Mouse (Mus musculus): ENCODE data around the gene Bri3. TPM values are rescaled to one million over a fixed set of nuclear protein-coding genes. Genes with fewer than 3 reads are reported as not detected.
A peak's percentile ranks its signal among the peaks of the same experiment; 100 is the strongest.

Bri3 gene
- polyA plus RNA-seq, 1 experiment: 242 TPM

- Histone ChIP-seq H3K27ac (ENCODE audit: insufficient read depth, low read depth, low read length) (no peak overlapping the region), H3K27me3 (replicated peaks; ENCODE audit: control insufficient read depth, insufficient read depth, low read length) (no peaks in the 10 kb centered on the region), H3K36me3 (ENCODE audit: control insufficient read depth, insufficient read depth, low read length) (no peaks in the 10 kb centered on the region), H3K4me3 (ENCODE audit: insufficient read depth, low read depth, low read length) (no peak overlapping the region), H3K4me1 (ENCODE audit: control insufficient read depth, insufficient read depth, low read length) (no peaks in the 10 kb centered on the region)
- DNase-seq: peak; percentile 29
- WGBS: 57% methylated on average over 1 of the region's 1 CpGs
- peak; percentile 33 for TF ChIP-seq CTCF (conservative IDR thresholded peaks at IDR 0.05; ENCODE audit: insufficient read depth, insufficient read length, low read depth, low read length)
- TF ChIP-seq POLR2A (IDR thresholded peaks at IDR 0.05; ENCODE audit: low read depth, low read length): no peak
Measured at GRCm38 (mm10) chr5:144231410-144231809, 12.8 kb upstream of the Bri3 start.

GRCm38 (mm10) chr5:144232531-144232930 is 11.7 kb upstream of the Bri3 start:
- Histone ChIP-seq H3K36me3 (ENCODE audit: control insufficient read depth, insufficient read depth, low read length) (no peaks in the 10 kb centered on the region), H3K27ac (ENCODE audit: insufficient read depth, low read depth, low read length) (peak overlapping the region; percentile 3; the same call in 1 of the 2 replicates), H3K4me1 (ENCODE audit: control insufficient read depth, insufficient read depth, low read length) (no peaks in the 10 kb centered on the region), H3K27me3 (replicated peaks; ENCODE audit: control insufficient read depth, insufficient read depth, low read length) (no peaks in the 10 kb centered on the region), H3K4me3 (ENCODE audit: insufficient read depth, low read depth, low read length) (no peak overlapping the region)
- DNase-seq: peak; percentile 74
- TF ChIP-seq CTCF (conservative IDR thresholded peaks at IDR 0.05; ENCODE audit: insufficient read depth, insufficient read length, low read depth, low read length): no peak
- no peak for TF ChIP-seq POLR2A (IDR thresholded peaks at IDR 0.05; ENCODE audit: low read depth, low read length)
- 72% methylated on average over 5 of the region's 5 CpGs for WGBS

GRCm38 (mm10) chr5:144234222-144234621 is 10.0 kb upstream of the Bri3 start:
- DNase-seq: no peak
- TF ChIP-seq POLR2A (IDR thresholded peaks at IDR 0.05; ENCODE audit: low read depth, low read length) (no peak), CTCF (conservative IDR thresholded peaks at IDR 0.05; ENCODE audit: insufficient read depth, insufficient read length, low read depth, low read length) (no peak)
- H3K36me3 ChIP-seq (ENCODE audit: control insufficient read depth, insufficient read depth, low read length): no peaks in the 10 kb centered on the region
- H3K4me3 ChIP-seq (ENCODE audit: insufficient read depth, low read depth, low read length): no peak overlapping the region
- H3K4me1 ChIP-seq (ENCODE audit: control insufficient read depth, insufficient read depth, low read length): no peaks in the 10 kb centered on the region
- H3K27ac ChIP-seq (ENCODE audit: insufficient read depth, low read depth, low read length): no peak overlapping the region
- no peaks in the 10 kb centered on the region for H3K27me3 ChIP-seq (replicated peaks; ENCODE audit: control insufficient read depth, insufficient read depth, low read length)
- 80% methylated on average over 6 of the region's 6 CpGs for WGBS

GRCm38 (mm10) chr5:144234714-144235113 is 9.5 kb upstream of the Bri3 start:
- no peak for TF ChIP-seq POLR2A (IDR thresholded peaks at IDR 0.05; ENCODE audit: low read depth, low read length)
- TF ChIP-seq CTCF (conservative IDR thresholded peaks at IDR 0.05; ENCODE audit: insufficient read depth, insufficient read length, low read depth, low read length): no peak
- Histone ChIP-seq H3K27ac (ENCODE audit: insufficient read depth, low read depth, low read length) (no peak overlapping the region), H3K4me3 (ENCODE audit: insufficient read depth, low read depth, low read length) (no peak overlapping the region), H3K36me3 (ENCODE audit: control insufficient read depth, insufficient read depth, low read length) (no peaks in the 10 kb centered on the region), H3K4me1 (ENCODE audit: control insufficient read depth, insufficient read depth, low read length) (no peaks in the 10 kb centered on the region), H3K27me3 (replicated peaks; ENCODE audit: control insufficient read depth, insufficient read depth, low read length) (no peaks in the 10 kb centered on the region)
- DNase-seq: peak; percentile 33
- 79% methylated on average over 7 of the region's 7 CpGs for WGBS

- no peak overlapping the region for H3K4me3 ChIP-seq (ENCODE audit: insufficient read depth, low read depth, low read length)
- no peaks in the 10 kb centered on the region for H3K4me1 ChIP-seq (ENCODE audit: control insufficient read depth, insufficient read depth, low read length)
- DNase-seq: no peak
- no peaks in the 10 kb centered on the region for H3K27me3 ChIP-seq (replicated peaks; ENCODE audit: control insufficient read depth, insufficient read depth, low read length)
- H3K27ac ChIP-seq (ENCODE audit: insufficient read depth, low read depth, low read length): no peak overlapping the region
- 93% methylated on average over 1 of the region's 1 CpGs for WGBS
- TF ChIP-seq CTCF (conservative IDR thresholded peaks at IDR 0.05; ENCODE audit: insufficient read depth, insufficient read length, low read depth, low read length): no peak
- no peak for TF ChIP-seq POLR2A (IDR thresholded peaks at IDR 0.05; ENCODE audit: low read depth, low read length)
- no peaks in the 10 kb centered on the region for H3K36me3 ChIP-seq (ENCODE audit: control insufficient read depth, insufficient read depth, low read length)
Measured at GRCm38 (mm10) chr5:144238969-144239368, 5.3 kb upstream of the Bri3 start.

GRCm38 (mm10) chr5:144245592-144245991 is 1.4 kb downstream of the Bri3 start:
- Histone ChIP-seq H3K27me3 (replicated peaks; ENCODE audit: control insufficient read depth, insufficient read depth, low read length) (no peaks in the 10 kb centered on the region), H3K4me3 (ENCODE audit: insufficient read depth, low read depth, low read length) (no peak overlapping the region), H3K36me3 (ENCODE audit: control insufficient read depth, insufficient read depth, low read length) (no peaks in the 10 kb centered on the region), H3K27ac (ENCODE audit: insufficient read depth, low read depth, low read length) (no peak overlapping the region), H3K4me1 (ENCODE audit: control insufficient read depth, insufficient read depth, low read length) (peaks cover 2% of the 10 kb centered on the region; the same call in 1 of the 2 replicates)
- 77% methylated on average over 2 of the region's 2 CpGs for WGBS
- DNase-seq: peak; percentile 71
- no peak for TF ChIP-seq POLR2A (IDR thresholded peaks at IDR 0.05; ENCODE audit: low read depth, low read length)
- no peak for TF ChIP-seq CTCF (conservative IDR thresholded peaks at IDR 0.05; ENCODE audit: insufficient read depth, insufficient read length, low read depth, low read length)

GRCm38 (mm10) chr5:144246669-144247068 is 2.4 kb downstream of the Bri3 start:
- no peaks in the 10 kb centered on the region for H3K36me3 ChIP-seq (ENCODE audit: control insufficient read depth, insufficient read depth, low read length)
- H3K27me3 ChIP-seq (replicated peaks; ENCODE audit: control insufficient read depth, insufficient read depth, low read length): no peaks in the 10 kb centered on the region
- DNase-seq: no peak
- WGBS: 51% methylated on average over 7 of the region's 7 CpGs
- peaks cover 2% of the 10 kb centered on the region; the same call in 1 of the 2 replicates for H3K4me1 ChIP-seq (ENCODE audit: control insufficient read depth, insufficient read depth, low read length)
- H3K4me3 ChIP-seq (ENCODE audit: insufficient read depth, low read depth, low read length): no peak overlapping the region
- H3K27ac ChIP-seq (ENCODE audit: insufficient read depth, low read depth, low read length): no peak overlapping the region
- TF ChIP-seq POLR2A (IDR thresholded peaks at IDR 0.05; ENCODE audit: low read depth, low read length) (no peak), CTCF (conservative IDR thresholded peaks at IDR 0.05; ENCODE audit: insufficient read depth, insufficient read length, low read depth, low read length) (no peak)
